Mouse (Mus musculus): Measurements from ENCODE around the gene Pdzd2.

Pdzd2 gene

GRCm38 (mm10) chr15:12340536-12341400, 399.0 kb downstream of the Pdzd2 start:
- DNase-seq, result no peak

GRCm38 (mm10) chr15:12337779-12338137, 402.0 kb downstream of the Pdzd2 start:
- DNase-seq, result no peak

GRCm38 (mm10) chr15:12337030-12337778, 402.5 kb downstream of the Pdzd2 start:
- DNase-seq, result no peak

DNA sequence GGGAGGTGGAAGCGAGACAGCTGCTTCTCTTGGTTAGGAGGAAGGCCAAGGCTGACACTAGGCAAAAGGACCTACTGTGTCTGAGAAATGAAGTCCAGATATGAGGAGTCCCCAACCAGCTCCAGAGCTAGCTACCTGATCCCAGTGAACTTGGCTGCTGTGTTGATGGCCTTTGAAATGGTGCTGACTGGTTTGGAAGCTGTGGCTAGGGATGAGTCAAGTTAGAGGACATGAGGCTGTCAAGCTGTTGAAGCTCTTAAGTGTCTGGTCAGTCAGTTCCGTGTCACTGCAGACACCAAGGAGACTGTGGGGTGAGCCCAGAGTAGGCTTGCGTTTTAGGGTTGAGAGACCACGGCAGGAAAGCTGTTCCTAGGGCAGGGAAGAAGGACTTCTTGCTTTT, 405.3 kb downstream of the Pdzd2 start:
- DNase-seq, result no peak

GRCm38 (mm10) chr15:12331300-12331699, 408.4 kb downstream of the Pdzd2 start:
- no peak for DNase-seq

DNA sequence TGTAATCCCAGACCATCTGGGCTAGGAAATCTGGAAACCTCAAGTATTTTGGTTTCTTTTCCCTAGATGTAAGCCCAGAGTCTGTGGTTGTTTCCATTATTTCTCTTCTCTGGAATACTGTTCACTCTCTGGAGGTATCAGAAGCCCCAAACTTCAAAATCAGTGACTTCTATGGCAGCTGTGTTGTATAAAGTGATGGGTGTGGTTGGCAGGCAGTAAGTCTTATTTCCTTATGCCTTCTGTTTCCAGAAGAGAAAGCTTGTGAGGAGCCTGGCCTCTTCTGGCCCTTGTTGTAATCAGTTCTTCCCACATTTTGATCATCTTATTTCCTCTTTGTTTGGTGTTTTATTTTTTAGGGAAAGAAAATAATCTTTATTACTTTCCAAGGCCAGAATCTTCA, 408.8 kb downstream of the Pdzd2 start:
- no peak for DNase-seq

GRCm38 (mm10) chr15:12330389-12330788, 409.3 kb downstream of the Pdzd2 start:
- no peak for DNase-seq

DNA sequence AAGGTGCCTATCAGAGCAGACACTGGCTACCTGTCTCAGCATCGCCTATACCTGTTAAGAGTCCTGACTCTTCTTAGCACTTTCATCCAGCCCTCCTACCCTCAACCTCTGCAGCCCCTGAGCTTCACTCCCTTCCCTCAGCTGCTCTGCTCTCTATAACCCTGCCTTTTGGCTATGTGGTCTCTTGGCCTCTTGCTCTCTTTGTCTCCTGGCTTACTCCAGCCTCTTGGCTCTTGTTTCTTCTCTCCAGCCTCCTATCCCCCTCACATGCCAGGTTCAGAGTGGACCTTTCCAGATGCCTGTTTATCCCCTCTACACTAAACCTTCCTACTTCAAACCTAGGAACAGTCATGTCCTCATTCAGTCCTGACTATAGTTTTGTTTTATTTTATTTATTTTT, 415.4 kb downstream of the Pdzd2 start:
- no peak for DNase-seq

DNA sequence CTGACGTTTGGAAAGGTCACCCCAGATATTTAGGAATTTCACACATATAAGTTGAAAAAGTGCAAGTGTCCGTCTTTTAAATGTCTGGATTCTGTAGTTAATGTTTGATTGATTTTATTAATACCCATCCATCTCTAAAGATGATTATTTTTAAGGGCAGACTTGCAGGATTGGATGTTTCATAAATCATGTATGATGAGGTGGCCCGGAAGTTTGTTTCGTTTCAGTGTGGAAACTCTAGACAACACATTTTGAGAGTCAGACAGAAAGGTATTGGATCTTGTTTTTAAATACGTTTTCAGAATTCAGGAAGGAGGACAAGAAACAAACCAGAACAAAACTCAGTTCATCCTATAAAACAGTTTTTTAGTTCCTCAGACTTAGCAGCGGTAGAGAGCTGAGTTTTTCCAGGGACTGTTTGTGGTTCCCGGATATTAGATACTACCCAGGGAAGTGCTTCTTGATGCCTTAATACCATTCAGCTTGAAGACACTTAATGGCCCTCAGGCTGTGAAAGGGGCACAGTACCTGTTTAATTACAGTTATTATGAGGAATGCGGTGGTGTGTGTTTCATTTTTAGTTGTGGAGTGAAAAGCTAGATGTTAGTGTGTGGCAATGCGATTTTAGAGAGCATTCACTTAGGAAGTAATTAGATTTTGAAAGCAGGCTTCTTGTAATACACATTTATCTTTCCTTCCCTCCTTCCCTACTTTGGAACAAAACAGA, 416.9 kb downstream of the Pdzd2 start:
- no peak for DNase-seq

DNA sequence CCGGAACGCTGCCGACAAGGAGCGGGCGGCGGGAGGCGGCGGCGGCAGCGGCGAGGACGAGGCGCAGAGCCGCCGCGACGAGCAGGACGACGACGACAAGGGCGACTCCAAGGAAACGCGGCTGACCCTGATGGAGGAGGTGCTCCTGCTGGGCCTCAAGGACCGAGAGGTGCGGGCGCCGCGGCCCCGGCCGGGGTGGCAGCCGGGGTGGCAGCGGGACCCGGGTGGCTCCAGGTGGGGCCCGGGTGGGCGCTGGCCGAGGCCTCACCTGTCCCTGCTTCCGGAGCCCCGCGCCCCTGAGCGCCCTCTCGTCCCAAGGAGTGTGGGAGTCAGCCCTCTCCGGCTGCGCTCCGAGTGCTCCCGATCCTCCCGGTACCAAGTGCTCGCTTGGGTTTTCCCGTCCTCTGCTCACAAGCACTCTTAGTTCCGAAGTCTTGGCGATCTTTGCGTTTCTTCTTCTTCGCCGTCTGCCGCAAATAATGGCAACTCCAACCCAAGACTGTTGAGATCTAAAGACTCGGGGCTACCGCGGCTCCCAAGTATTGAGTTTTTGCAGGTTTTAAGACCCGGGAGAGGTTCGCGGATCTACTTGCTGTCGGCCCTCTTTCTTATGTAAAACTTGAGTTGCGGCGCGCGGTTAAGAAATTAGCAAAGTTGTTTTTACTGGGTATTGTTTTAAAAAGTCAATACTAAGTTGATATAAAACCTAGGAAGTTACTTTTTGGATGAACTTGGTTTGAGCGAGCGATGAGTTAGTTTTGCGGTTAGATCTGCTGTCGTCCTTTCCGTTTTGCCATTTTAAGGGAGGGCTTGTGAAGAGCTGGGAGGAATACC, 417.7 kb downstream of the Pdzd2 start, which contains the start of gene 1810049J17Rik:
1810049J17Rik (minus strand) TSS at position 112 of the 834 bp plus-strand sequence.
- DNase-seq, result peak; percentile 30 to 32

DNA sequence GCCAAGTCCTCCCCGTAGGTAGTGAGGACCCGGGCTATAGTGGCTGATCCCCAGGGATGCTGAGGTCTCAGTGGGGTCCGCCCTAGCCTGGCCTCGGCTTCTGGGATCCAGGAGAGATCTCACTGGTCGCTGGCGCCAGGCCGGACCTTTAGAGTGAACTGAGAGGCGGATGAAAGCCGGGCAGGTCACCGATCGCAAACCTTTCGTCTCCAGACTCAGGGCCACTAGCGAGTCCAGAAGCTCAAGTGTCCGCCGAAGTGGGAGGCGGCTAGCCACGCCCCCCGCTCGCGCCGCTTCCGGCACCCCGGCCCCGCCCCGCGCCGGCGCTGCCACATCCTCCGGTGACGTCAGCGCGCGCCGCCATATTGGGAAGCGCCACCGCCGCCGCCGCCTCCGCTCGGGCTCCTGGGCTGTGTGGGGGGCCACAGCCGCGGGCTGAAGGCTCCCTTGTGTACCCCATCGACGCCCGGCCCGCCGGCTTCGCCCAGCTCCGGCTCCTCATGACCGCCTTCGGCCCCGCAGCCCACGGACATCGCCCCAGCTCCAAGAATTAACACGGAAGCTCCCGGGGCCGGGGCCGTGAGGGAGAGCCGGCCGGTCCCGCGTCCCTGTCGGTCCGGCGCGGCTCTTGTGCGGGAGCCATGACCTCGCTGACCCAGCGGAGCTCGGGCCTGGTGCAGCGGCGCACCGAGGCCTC, 418.5 kb downstream of the Pdzd2 start, which contains the start of gene Golph3:
Golph3 (plus strand) TSS at position 360 of the 697 bp plus-strand sequence.
- peak; percentile 93 to 96 for DNase-seq

DNA sequence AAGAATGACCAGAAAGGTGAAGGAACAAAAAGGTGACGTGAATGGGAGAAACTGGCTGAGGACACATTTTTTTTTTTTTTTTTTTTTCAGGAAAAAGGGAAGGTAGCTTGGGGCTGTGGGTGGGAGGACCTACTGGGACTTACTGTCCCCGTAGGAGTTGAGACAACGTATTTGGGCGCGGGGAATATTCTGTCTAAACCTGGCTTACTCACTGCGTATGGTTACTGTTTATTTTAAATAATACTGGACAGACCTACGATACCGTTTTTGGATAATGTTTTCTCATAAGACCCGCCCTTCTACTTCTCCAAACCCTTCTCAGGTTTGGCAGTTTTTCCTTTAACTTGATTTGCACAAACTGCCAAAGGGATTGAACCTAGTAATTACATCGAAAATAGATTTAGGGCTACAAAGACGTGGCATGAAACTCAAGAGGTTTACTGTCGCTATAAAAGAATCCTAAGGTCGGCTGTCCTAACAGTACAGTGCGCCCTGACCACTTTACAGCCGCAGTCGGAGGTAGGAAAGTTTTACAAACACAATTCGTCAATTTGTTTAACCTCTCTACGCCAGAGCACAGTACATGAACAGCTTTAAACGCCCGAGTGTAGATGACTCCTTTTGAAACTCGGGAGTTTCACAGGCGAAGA, 419.2 kb downstream of the Pdzd2 start:
- no peak for DNase-seq

GRCm38 (mm10) chr15:12319889-12320288, 419.8 kb downstream of the Pdzd2 start:
- DNase-seq, result peak; percentile 28 to 31

DNA sequence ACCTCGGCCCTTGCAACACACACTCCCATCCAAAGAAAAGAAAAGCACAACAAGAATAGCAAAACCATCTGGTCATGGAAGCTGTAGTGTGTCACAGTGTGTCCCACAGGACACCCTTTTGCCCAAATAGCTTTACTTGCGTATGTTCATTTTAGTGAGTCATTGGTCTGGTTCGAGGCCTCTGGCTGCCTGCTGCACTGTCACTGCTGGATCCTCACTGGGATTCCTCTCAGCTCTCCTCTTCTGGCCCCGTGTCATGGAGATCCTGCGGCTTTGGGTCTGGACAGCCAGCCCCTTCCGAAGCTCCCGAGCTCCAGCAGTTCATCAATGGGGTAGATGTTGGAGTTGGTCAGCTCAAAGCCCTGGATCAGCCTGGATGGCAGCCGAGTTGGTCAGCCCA, 421.3 kb downstream of the Pdzd2 start:
- no peak for DNase-seq

- DNase-seq, result no peak
Measured at GRCm38 (mm10) chr15:12317290-12317689, 422.4 kb downstream of the Pdzd2 start.

DNA sequence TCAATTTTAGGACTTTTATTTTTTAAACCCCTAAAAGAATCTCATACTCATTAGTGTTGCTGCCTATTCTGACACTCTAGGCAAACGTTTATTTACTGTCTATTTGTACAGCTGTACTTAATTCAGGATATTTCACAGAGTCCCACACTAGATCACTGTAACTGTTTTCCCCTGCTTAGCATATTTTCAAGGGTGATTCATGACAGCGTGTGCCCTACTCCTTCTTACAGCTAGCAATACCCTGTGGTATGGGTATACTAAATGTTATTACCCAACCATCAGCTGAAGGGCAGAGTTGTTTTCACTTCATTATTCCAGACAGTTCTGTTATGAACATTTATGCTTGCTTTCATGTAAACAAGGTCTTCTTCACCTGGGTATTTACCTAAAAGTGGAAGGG, 423.7 kb downstream of the Pdzd2 start:
- no peak for DNase-seq

DNA sequence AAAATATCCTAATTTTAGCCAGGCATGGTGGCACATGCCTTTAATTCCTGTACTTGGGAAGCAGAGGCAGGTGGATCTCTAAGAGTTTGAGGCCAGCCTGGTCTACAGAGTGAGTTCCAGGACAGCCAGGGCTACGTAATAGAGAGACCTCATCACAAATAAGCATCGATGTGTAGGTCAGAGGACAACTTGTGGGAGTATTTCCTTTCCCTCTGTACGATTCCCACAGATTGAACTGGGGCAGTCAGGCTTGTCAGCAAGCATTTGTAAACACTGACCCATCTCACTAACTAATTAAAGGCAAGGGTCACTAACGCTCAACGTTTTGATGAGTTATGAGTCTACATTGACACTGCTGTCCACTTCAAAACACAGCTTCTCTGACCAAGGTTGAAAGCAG, 425.1 kb downstream of the Pdzd2 start:
- DNase-seq, result no peak

DNA sequence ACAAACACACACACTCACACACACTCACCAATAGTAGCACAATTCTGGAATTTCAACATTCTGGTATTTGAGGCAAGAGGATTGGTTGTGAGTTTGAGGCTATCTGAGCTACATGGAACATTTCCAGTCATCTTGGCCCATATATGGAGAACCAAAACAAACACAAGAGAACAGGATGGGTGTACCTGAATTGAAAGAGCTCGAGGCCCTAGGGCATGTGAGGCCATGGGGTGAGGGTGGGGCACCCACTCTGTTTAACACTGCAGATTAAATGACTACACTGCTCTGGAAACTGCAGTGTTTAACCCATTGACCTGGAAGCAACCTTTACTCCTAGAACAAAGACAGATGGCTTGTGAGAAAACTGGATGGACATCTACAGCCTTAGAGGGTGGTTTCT, 426.5 kb downstream of the Pdzd2 start:
- DNase-seq, result no peak

- no peak for DNase-seq
Measured at GRCm38 (mm10) chr15:12311465-12311864, 428.3 kb downstream of the Pdzd2 start.

DNA sequence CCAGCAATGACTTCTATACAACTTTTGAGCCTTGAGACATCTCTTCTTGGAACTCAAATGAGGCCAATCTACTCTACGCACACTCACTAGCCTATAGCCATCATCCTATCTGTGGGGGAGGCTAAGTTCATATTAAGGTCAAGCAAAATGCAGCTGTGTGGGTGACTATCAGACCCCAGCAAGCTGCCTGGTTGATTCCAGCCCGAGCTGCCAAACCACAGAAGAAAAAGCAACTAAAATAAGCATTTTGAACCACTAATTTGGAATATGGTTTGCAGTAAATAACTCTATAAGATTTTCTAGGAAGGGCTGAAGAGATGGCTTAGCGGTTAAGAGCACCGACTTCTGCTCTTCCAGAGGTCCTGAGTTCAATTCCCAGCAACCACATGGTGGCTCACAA, 429.0 kb downstream of the Pdzd2 start:
- DNase-seq, result no peak

Data from kidney, adult 8-10 months (tissue).